Comparison of ENCODE assay signal across 8 mouse cellular contexts in genomic region chr10:111507460-111508211, GRCm38 (mm10). TPM values are rescaled to one million over a fixed set of nuclear protein-coding genes. Genes with fewer than 3 reads are reported as not detected.
DNase-seq lines count a peak whose midpoint lies in the region; ATAC-seq lines count a peak whose summit lies in the region.

No protein-coding gene starts in this region.

- DNase-seq in T-cell, adult 2 months (ENCODE audit: low spot score): peak; percentile 59
- DNase-seq in cerebellum, postnatal 36 days: peak; percentile 78 to 80
- DNase-seq in gastrocnemius, adult 8-10 months (ENCODE audit: low spot score in 2 of 2): peak; percentile 30 to 40
- peak; percentile 78 for DNase-seq in induced T-regulatory cell, adult 2 months (ENCODE audit: low read depth)
- peak; percentile 62 to 65 for DNase-seq in left cerebral cortex, postnatal 25 days (ENCODE audit: low spot score in 2 of 2)
- peak; percentile 47 for DNase-seq in right cerebral cortex, postnatal 25 days
- DNase-seq in urinary bladder, postnatal 36 days (ENCODE audit: low spot score in 2 of 2): peak; percentile 55 to 71

- intact Hi-C loops in left cerebral cortex, postnatal 25 days (cut with DNase I): loop anchor here (2.0 to 5.0 kb wide), 3 partner anchors 33 to 375 kb away; no protein-coding TSS in a partner anchor

- ATAC-seq in megakaryocyte progenitor cell, adult 5-6 weeks (replicated peaks; ENCODE audit: poor library complexity): peak; percentile 26

RNA-seq across cellular contexts. Expression of gene Phlda1, which starts 1.6 kb away (rescaled TPM):
- total RNA-seq in gastrocnemius, adult 8-10 months (2022): 1 to 10 TPM; 2.4 to 3.9 (median 3.6) TPM
- total RNA-seq in left cerebral cortex, postnatal 25 days (2021): 10 to 100 TPM; 35.1 to 35.6 TPM
- total RNA-seq in megakaryocyte progenitor cell, adult 5-6 weeks (2015): 2.1 and 3.7 TPM in 2 replicates
- total RNA-seq in megakaryocyte progenitor cell, adult 5-6 weeks (2017): 0.10 and 0.33 TPM in 2 replicates

RNA-seq across cellular contexts. Expression of gene Nap1l1, which starts 34.6 kb away (rescaled TPM):
- 10 to 100 TPM; 53.4 to 66.1 (median 59.2) TPM for total RNA-seq in gastrocnemius, adult 8-10 months (2022)
- total RNA-seq in left cerebral cortex, postnatal 25 days (2021): 100 to 1,000 TPM; 223 to 236 TPM
- 651 and 679 TPM in 2 replicates for total RNA-seq in megakaryocyte progenitor cell, adult 5-6 weeks (2015)
- 565 and 710 TPM in 2 replicates for total RNA-seq in megakaryocyte progenitor cell, adult 5-6 weeks (2017)

Comparison
In these comparisons a context has a peak if more than half of its experiments do, and no peak if none do; other contexts are left out.
1. Peak in every context shown above with its lines: DNase-seq and ATAC-seq.
2. RNA of gene Phlda1, which starts 1.6 kb away (total RNA-seq): 35.1 to 35.6 TPM in left cerebral cortex, postnatal 25 days; 2.4 to 3.9 TPM in gastrocnemius, adult 8-10 months and 0.10 to 3.7 TPM in megakaryocyte progenitor cell, adult 5-6 weeks; every median in the first group is over 4 times any median in the second.